Mouse (Mus musculus) stomach, postnatal 0 days (tissue): ENCODE results near the gene Evi2b. TPM values are rescaled to one million over a fixed set of nuclear protein-coding genes. Genes with fewer than 3 reads are reported as not detected.

Source experiments
- ATAC-seq: fragments of 200-750 bp; cut with Nextera tagmentation; 2 replicates; pipeline ENCODE4 v1.8.0; 2017; ENCODE audit not compliant: low FRiP score, low TSS enrichment
- DNase-seq: peaks from one replicate; pipeline ENCODE4 v3.0.0-alpha.2; 2016; ENCODE audit warnings: low spot score
- H3K27ac ChIP-seq: fragments of 300-500 bp; sonication (generic); replicated peaks from 2 replicates; pipeline ENCODE4 v1.5.1; 2014; ENCODE audit warnings: mild to moderate bottlenecking, control low read depth
- H3K27me3 ChIP-seq: fragments of 300-500 bp; sonication (generic); 2 replicates; pipeline ENCODE4 v1.6.1; 2014; ENCODE audit warnings: low read length; ENCODE audit not compliant: control insufficient read depth, insufficient read depth
- H3K36me3 ChIP-seq: fragments of 300-500 bp; sonication (generic); 2 replicates; pipeline ENCODE4 v1.6.1; 2014; ENCODE audit warnings: low read length, mixed read lengths; ENCODE audit not compliant: control insufficient read depth, insufficient read depth
- H3K4me1 ChIP-seq: fragments of 300-500 bp; sonication (generic); replicated peaks from 2 replicates; pipeline ENCODE4 v1.6.1; 2014; ENCODE audit warnings: antibody characterized with exemption; ENCODE audit not compliant: control insufficient read depth, insufficient read depth
- H3K4me2 ChIP-seq: fragments of 300-500 bp; sonication (generic); replicated peaks from 2 replicates; pipeline ENCODE4 v1.6.1; 2014; ENCODE audit warnings: low read depth, mild to moderate bottlenecking, control low read depth, moderate library complexity
- H3K4me3 ChIP-seq: fragments of 300-500 bp; sonication (generic); 2 replicates; pipeline ENCODE4 v1.5.1; 2014; ENCODE audit warnings: low read depth, low read length, control low read depth
- H3K9ac ChIP-seq: fragments of 300-500 bp; sonication (generic); 2 replicates; pipeline ENCODE4 v1.6.1; 2014; ENCODE audit warnings: mild to moderate bottlenecking, low read length, control low read depth, mixed read lengths
- H3K9me3 ChIP-seq: fragments of 300-500 bp; sonication (generic); 2 replicates; pipeline ENCODE4 v1.6.1; 2016; ENCODE audit warnings: low read length; ENCODE audit not compliant: control insufficient read depth
- CTCF ChIP-seq: IDR thresholded peaks from 2 replicates; pipeline ENCODE4 v1.5.1; 2016; ENCODE audit warnings: antibody characterized with exemption, low read depth, mild to moderate bottlenecking, moderate library complexity
- EP300 ChIP-seq: optimal IDR thresholded peaks from 2 replicates; pipeline ENCODE3; 2016; ENCODE audit warnings: antibody characterized with exemption
- WGBS: fragments of 180-500 bp; shearing (Covaris S2); extraction: QIAGEN DNeasy Blood & Tissue Kit; methylation state at CpG from one replicate; pipeline ENCODE4 v1.1.7; 2014; 5-methylcytosine and 5-hydroxymethylcytosine counted together
- polyA plus RNA-seq: library from polyadenylated mRNA; unstranded; fragments of >200 nt; fragmentation: Nextera tagmentation; extraction: Ambion mirVana; gene quantifications from 2 replicates; pipeline ENCODE4 v1.2.1, GENCODE M21; 2015

The Evi2b gene
- polyA plus RNA-seq, 1 experiment from 2014 or later = 0.53 TPM

GRCm38 (mm10) chr11:79503845-79504244 lies 19.7 kb downstream of the Evi2b start, which contains the start of gene Omg:
Gene Omg, minus strand, starts transcription at chr11:79504084.
- Histone ChIP-seq H3K36me3 (no peaks in the 10 kb centered on the region), H3K27ac (no peak within 1 kb of the TSS), H3K9ac (no peak within 1 kb of the TSS), H3K9me3 (no peaks in the 10 kb centered on the region), H3K4me1 (no peaks in the 10 kb centered on the region), H3K27me3 (no peaks in the 10 kb centered on the region), H3K4me3 (no peak within 1 kb of the TSS), H3K4me2 (no peak within 1 kb of the TSS)
- no peak for TF ChIP-seq CTCF
- no peak for TF ChIP-seq EP300
- ATAC-seq (no peak), DNase-seq (no peak)
- 61% methylated on average over 8 of the region's 8 CpGs for WGBS

GRCm38 (mm10) chr11:79502917-79503316 lies 20.6 kb downstream of the Evi2b start:
- DNase-seq = no peak
- no peaks in the 10 kb centered on the region for H3K27me3 ChIP-seq

GRCm38 (mm10) chr11:79494976-79495800 lies 28.4 kb downstream of the Evi2b start:
- Histone ChIP-seq H3K9ac (no peak overlapping the region), H3K4me3 (no peak overlapping the region), H3K27me3 (no peaks in the 10 kb centered on the region), H3K9me3 (no peaks in the 10 kb centered on the region), H3K36me3 (no peaks in the 10 kb centered on the region), H3K27ac (no peak overlapping the region), H3K4me2 (no peak overlapping the region), H3K4me1 (no peaks in the 10 kb centered on the region)
- no peak for ATAC-seq
- no peak for DNase-seq
- no peak for TF ChIP-seq EP300
- 71% methylated on average over 10 of the region's 10 CpGs for WGBS

More at GRCm38 (mm10) chr11:79502917-79503316, 20.6 kb downstream of the Evi2b start:
- ATAC-seq = no peak
- H3K36me3 ChIP-seq = no peaks in the 10 kb centered on the region
- no peak overlapping the region for H3K9ac ChIP-seq
- no peak overlapping the region for H3K4me2 ChIP-seq
- H3K27ac ChIP-seq = no peak overlapping the region
- 77% methylated on average over 2 of the region's 2 CpGs for WGBS
- H3K4me3 ChIP-seq = no peak overlapping the region
- H3K9me3 ChIP-seq = no peaks in the 10 kb centered on the region
- H3K4me1 ChIP-seq = no peaks in the 10 kb centered on the region
- TF ChIP-seq CTCF (no peak), EP300 (no peak)

- no peak for ATAC-seq
- no peaks in the 10 kb centered on the region for H3K4me1 ChIP-seq
- no peak overlapping the region for H3K4me2 ChIP-seq
- no peak for DNase-seq
- H3K9me3 ChIP-seq = no peaks in the 10 kb centered on the region
- H3K9ac ChIP-seq = no peak overlapping the region
- no peak overlapping the region for H3K4me3 ChIP-seq
- no peak overlapping the region for H3K27ac ChIP-seq
- TF ChIP-seq CTCF (no peak), EP300 (no peak)
- no peaks in the 10 kb centered on the region for H3K27me3 ChIP-seq
- H3K36me3 ChIP-seq = no peaks in the 10 kb centered on the region
Measured at GRCm38 (mm10) chr11:79484721-79485120, 38.8 kb downstream of the Evi2b start.

GRCm38 (mm10) chr11:79483876-79484528 lies 39.6 kb downstream of the Evi2b start:
- no peaks in the 10 kb centered on the region for H3K27me3 ChIP-seq
- TF ChIP-seq EP300 (no peak), CTCF (no peak)
- DNase-seq (peak; percentile 51), ATAC-seq (peak; percentile 92)
- H3K4me2 ChIP-seq = no peak overlapping the region
- no peak overlapping the region for H3K9ac ChIP-seq
- WGBS = 50% methylated on average over 7 of the region's 7 CpGs
- no peaks in the 10 kb centered on the region for H3K4me1 ChIP-seq
- no peak overlapping the region for H3K4me3 ChIP-seq
- H3K9me3 ChIP-seq = no peaks in the 10 kb centered on the region
- H3K36me3 ChIP-seq = no peaks in the 10 kb centered on the region
- H3K27ac ChIP-seq = peak overlapping the region; percentile 71

- 45% methylated on average over 6 of the region's 6 CpGs for WGBS
- Histone ChIP-seq H3K9ac (no peak overlapping the region), H3K27ac (no peak overlapping the region; the same call in 1 of the 2 replicates), H3K4me1 (no peaks in the 10 kb centered on the region), H3K36me3 (no peaks in the 10 kb centered on the region), H3K4me2 (no peak overlapping the region), H3K9me3 (no peaks in the 10 kb centered on the region), H3K4me3 (no peak overlapping the region), H3K27me3 (no peaks in the 10 kb centered on the region)
- 0 out of 2 replicates have a peak, but pooled peaks have one; percentile 53 for ATAC-seq
- DNase-seq = peak; percentile 39
- TF ChIP-seq CTCF (no peak), EP300 (no peak)
Measured at GRCm38 (mm10) chr11:79483392-79483791, 40.2 kb downstream of the Evi2b start.
